Comparison of ENCODE assay signal across 31 mouse cellular contexts in genomic region chr10:128965871-128966270, GRCm38 (mm10). TPM values are rescaled to one million over a fixed set of nuclear protein-coding genes. Genes with fewer than 3 reads are reported as not detected.
DNase-seq lines count a peak whose midpoint lies in the region; ATAC-seq and TF ChIP-seq lines count a peak whose summit lies in the region.
"Had no signal": no experiment of that assay in that cellular context is flagged by ENCODE, and none has a peak within 500 bp of the region (broad histone marks: within the 10 kb centered on the region; RNA-seq: fewer than 3 reads in every experiment).

No protein-coding gene starts in this region.

- H3K4me1 ChIP-seq in liver, postnatal 0 days (ENCODE audit: insufficient read depth) = peaks cover 17% of the 10 kb centered on the region
- no peaks in the 10 kb centered on the region for H3K4me1 ChIP-seq in liver, embryonic 12.5 days
- H3K4me1 ChIP-seq in CH12.LX (ENCODE audit: control insufficient read depth in 1 of 2, insufficient read depth in 2 of 2) = peaks cover 5 to 25% of the 10 kb centered on the region in 2 experiments; a peak in 3 of 4 replicates
- H3K4me1 ChIP-seq in forebrain, embryonic 15.5 days = no peaks in the 10 kb centered on the region
- H3K4me1 ChIP-seq: forebrain, embryonic 12.5 days; heart, embryonic 15.5 days; hindbrain, embryonic 10.5 days; limb, embryonic 12.5 days; liver, embryonic 15.5 days; midbrain, embryonic 12.5 days; neural tube, embryonic 12.5 days had no signal

- TF ChIP-seq RAD21 in CH12.LX (IDR thresholded peaks at IDR 0.05; ENCODE audit: low read depth, low read length) = no peak

- H3K9me3 ChIP-seq in liver, postnatal 0 days (ENCODE audit: low read length) = no peaks in the 10 kb centered on the region
- H3K9me3 ChIP-seq in liver, embryonic 12.5 days (replicated peaks) = no peaks in the 10 kb centered on the region
- H3K9me3 ChIP-seq in CH12.LX (replicated peaks; ENCODE audit: low read length) = no peaks in the 10 kb centered on the region
- no peaks in the 10 kb centered on the region for H3K9me3 ChIP-seq in forebrain, embryonic 15.5 days
- H3K9me3 ChIP-seq: forebrain, embryonic 12.5 days; heart, embryonic 15.5 days; hindbrain, embryonic 10.5 days; limb, embryonic 12.5 days; liver, embryonic 15.5 days; midbrain, embryonic 12.5 days; neural tube, embryonic 12.5 days had no signal

- H3K27me3 ChIP-seq in liver, postnatal 0 days (ENCODE audit: insufficient read depth, low read length) = peaks cover 5% of the 10 kb centered on the region; the same call in 1 of the 2 replicates
- H3K27me3 ChIP-seq in liver, embryonic 12.5 days (replicated peaks) = peaks cover 25% of the 10 kb centered on the region
- H3K27me3 ChIP-seq in CH12.LX (replicated peaks) = no peaks in the 10 kb centered on the region
- H3K27me3 ChIP-seq in forebrain, embryonic 15.5 days = no peaks in the 10 kb centered on the region
- H3K27me3 ChIP-seq: forebrain, embryonic 12.5 days; heart, embryonic 15.5 days; limb, embryonic 12.5 days; neural tube, embryonic 12.5 days; Patski had no signal

- H3K9ac ChIP-seq in liver, postnatal 0 days (replicated peaks) = no peak overlapping the region
- H3K9ac ChIP-seq in liver, embryonic 12.5 days = no peak overlapping the region
- H3K9ac ChIP-seq in CH12.LX (ENCODE audit: insufficient read depth, low read depth) = no peak overlapping the region
- H3K9ac ChIP-seq in forebrain, embryonic 15.5 days (replicated peaks) = no peak overlapping the region
- H3K9ac ChIP-seq: forebrain, embryonic 12.5 days; heart, embryonic 15.5 days; limb, embryonic 12.5 days; liver, embryonic 15.5 days; midbrain, embryonic 12.5 days; neural tube, embryonic 12.5 days had no signal

- peak overlapping the region; percentile 85 for H3K27ac ChIP-seq in liver, postnatal 0 days (ENCODE audit: low read depth)
- no peak overlapping the region for H3K27ac ChIP-seq in liver, embryonic 12.5 days
- no peak overlapping the region for H3K27ac ChIP-seq in CH12.LX (ENCODE audit: insufficient read depth, low read depth)
- no peak overlapping the region for H3K27ac ChIP-seq in forebrain, embryonic 15.5 days (replicated peaks)
- H3K27ac ChIP-seq: forebrain, embryonic 12.5 days; heart, embryonic 15.5 days; hindbrain, embryonic 10.5 days; hindbrain, postnatal 0 days; limb, embryonic 12.5 days; liver, embryonic 15.5 days; macrophage; midbrain, embryonic 12.5 days; neural tube, embryonic 12.5 days had no signal

- ATAC-seq in liver, postnatal 0 days = peak; percentile 64
- no peak for ATAC-seq in liver, embryonic 12.5 days
- peak; percentile 80 to 92 for ATAC-seq in hematopoietic stem cell, adult 5-6 weeks (replicated peaks in 1 of 2; ENCODE audit: insufficient read depth in 1 of 2, low FRiP score in 2 of 2, low TSS enrichment in 1 of 2, low read depth in 1 of 2, poor library complexity in 2 of 2, severe bottlenecking in 2 of 2)
- ATAC-seq in neutrophil, adult 5-6 weeks (ENCODE audit: extremely low read depth, insufficient number of reproducible peaks, low FRiP score, poor library complexity, severe bottlenecking) = peak; percentile 87
- no peak for ATAC-seq in forebrain, embryonic 15.5 days (replicated peaks)
- ATAC-seq: hindbrain, postnatal 0 days; Patski had no signal

- TF ChIP-seq EP300 in liver, postnatal 0 days (IDR thresholded peaks at IDR 0.05; ENCODE audit: low read depth) = 0 out of 2 replicates have a peak, but pooled peaks have one; percentile 36
- TF ChIP-seq EP300 in CH12.LX (IDR thresholded peaks at IDR 0.05; ENCODE audit: low read length) = no peak

- TF ChIP-seq POLR2A in CH12.LX (IDR thresholded peaks at IDR 0.05; ENCODE audit: low read depth, low read length) = no peak

- no peaks in the 10 kb centered on the region for H3K36me3 ChIP-seq in liver, postnatal 0 days (replicated peaks; ENCODE audit: insufficient read depth, low read length)
- no peaks in the 10 kb centered on the region for H3K36me3 ChIP-seq in liver, embryonic 12.5 days
- H3K36me3 ChIP-seq in CH12.LX (replicated peaks in 1 of 2; ENCODE audit: control insufficient read depth in 1 of 2, insufficient read depth in 1 of 2, low read length in 1 of 2) = no peaks in the 10 kb centered on the region
- no peaks in the 10 kb centered on the region for H3K36me3 ChIP-seq in forebrain, embryonic 15.5 days
- H3K36me3 ChIP-seq: forebrain, embryonic 12.5 days; heart, embryonic 15.5 days; hindbrain, embryonic 10.5 days; limb, embryonic 12.5 days; liver, embryonic 15.5 days; midbrain, embryonic 12.5 days; neural tube, embryonic 12.5 days had no signal

- H3K4me2 ChIP-seq in liver, postnatal 0 days (ENCODE audit: low read depth, low read length) = no peak overlapping the region
- no peak overlapping the region for H3K4me2 ChIP-seq in liver, embryonic 12.5 days
- no peak overlapping the region for H3K4me2 ChIP-seq in CH12.LX (ENCODE audit: insufficient read depth, low read depth, poor library complexity, severe bottlenecking)
- no peak overlapping the region for H3K4me2 ChIP-seq in forebrain, embryonic 15.5 days (replicated peaks)
- H3K4me2 ChIP-seq: forebrain, embryonic 12.5 days; heart, embryonic 15.5 days; limb, embryonic 12.5 days; liver, embryonic 15.5 days; midbrain, embryonic 12.5 days; neural tube, embryonic 12.5 days had no signal

- dilution Hi-C loops in CH12.LX (cut with MboI; ENCODE audit: extremely low pct_ligation_motif_present, extremely low pct_unique_long_range_greater_than_20kb, low sequenced_read_pairs) = no loop called here

- no peak for DNase-seq in liver, postnatal 0 days
- peak; percentile 17 for DNase-seq in CH12.LX (ENCODE audit: extremely low read depth)
- no peak for DNase-seq in layer of hippocampus, postnatal 25 days (ENCODE audit: extremely low spot score in 1 of 2, low spot score in 1 of 2)
- DNase-seq in layer of hippocampus, postnatal 14 days (ENCODE audit: low spot score in 2 of 2) = no peak
- DNase-seq: adrenal gland, postnatal 10 days; cerebellum, adult 18-20 months; cerebellum, postnatal 25 days; heart, adult 18-20 months; kidney, adult 8-10 months; kidney, postnatal 14 days; right cerebral cortex, adult 18-20 months; thymus, adult 2 months had no signal

- H3K79me2 ChIP-seq in CH12.LX (replicated peaks; ENCODE audit: control insufficient read depth, extremely low read depth, insufficient read depth, poor library complexity, severe bottlenecking) = no peaks in the 10 kb centered on the region; the same call in 1 of the 2 replicates

- TF ChIP-seq CTCF in liver, postnatal 0 days (IDR thresholded peaks at IDR 0.05; ENCODE audit: low read depth) = no peak
- TF ChIP-seq CTCF in CH12.LX (conservative IDR thresholded peaks at IDR 0.05 in 1 of 2, IDR thresholded peaks at IDR 0.05 in 1 of 2; ENCODE audit: low read depth in 2 of 2, low read length in 2 of 2) = no peak

- 44% methylated on average over 6 of the region's 6 CpGs for WGBS in liver, postnatal 0 days (ENCODE audit: insufficient replicate concordance)
- 61% methylated on average over 6 of the region's 6 CpGs for WGBS in liver, embryonic 12.5 days (ENCODE audit: insufficient replicate concordance)
- WGBS in forebrain, embryonic 15.5 days = 90% methylated on average over 6 of the region's 6 CpGs

- in situ Hi-C loops in CH12.LX (cut with MboI; ENCODE audit: low pct_ligation_motif_present, low pct_unique_long_range_greater_than_20kb, low sequenced_read_pairs) = no loop called here

- H3K4me3 ChIP-seq in liver, postnatal 0 days (ENCODE audit: low read depth, low read length) = no peak overlapping the region
- H3K4me3 ChIP-seq in liver, embryonic 12.5 days = no peak overlapping the region
- H3K4me3 ChIP-seq in CH12.LX (replicated peaks in 1 of 3; ENCODE audit: low read depth in 2 of 3, low read length in 2 of 3, poor library complexity in 1 of 3) = no peak overlapping the region
- no peak overlapping the region for H3K4me3 ChIP-seq in forebrain, embryonic 15.5 days
- H3K4me3 ChIP-seq: forebrain, embryonic 12.5 days; heart, embryonic 15.5 days; hindbrain, embryonic 10.5 days; limb, embryonic 12.5 days; liver, embryonic 15.5 days; midbrain, embryonic 12.5 days; neural tube, embryonic 12.5 days had no signal

RNA-seq across cellular contexts. Expression of gene Mettl7b, which starts 5.1 kb away (rescaled TPM):
- polyA plus RNA-seq in liver, postnatal 0 days (2015; fragmentation: Nextera tagmentation; extraction: Ambion mirVana) = 29.9 and 33.3 TPM in 2 replicates
- not detected in 2 replicates for polyA plus RNA-seq in liver, embryonic 12.5 days (2016; fragmentation: Nextera tagmentation; extraction: Ambion mirVana)
- total RNA-seq in CH12.LX (2012; rRNA removed) = not detected in 2 replicates
- not detected in 2 replicates for total RNA-seq in CH12.LX (2014; rRNA removed)
- not detected in 2 replicates for polyA plus RNA-seq in CH12.LX (2012; ENCODE audit: insufficient read length, low read depth)
- total RNA-seq in hematopoietic stem cell, adult 5-6 weeks (2017) = not detected in 2 replicates
- not detected in 2 replicates for total RNA-seq in neutrophil, adult 5-6 weeks (2017)
- not detected in 2 replicates for polyA plus RNA-seq in forebrain, embryonic 15.5 days (2015; fragmentation: Nextera tagmentation; extraction: Ambion mirVana)
- total RNA-seq in layer of hippocampus, postnatal 25 days (2021) = not detected
- total RNA-seq in layer of hippocampus, postnatal 14 days (2021) = not detected
- total RNA-seq: heart, adult 18-20 months; hindbrain, postnatal 0 days; monocyte, adult 5-6 weeks had no signal
- polyA plus RNA-seq: C2C12; embryonic facial prominence, embryonic 11.5 days; forebrain, embryonic 12.5 days; frontal cortex, adult 2 months; heart, embryonic 15.5 days; hindbrain, embryonic 10.5 days; hindbrain, postnatal 0 days; limb, embryonic 12.5 days; liver, embryonic 15.5 days; macrophage; midbrain, embryonic 12.5 days; neural tube, embryonic 12.5 days had no signal

RNA-seq across cellular contexts. Expression of gene Olfr9, which starts 23.4 kb away (rescaled TPM):
- not detected in 2 replicates for polyA plus RNA-seq in liver, postnatal 0 days (2015; fragmentation: Nextera tagmentation; extraction: Ambion mirVana)
- not detected in 2 replicates for polyA plus RNA-seq in liver, embryonic 12.5 days (2016; fragmentation: Nextera tagmentation; extraction: Ambion mirVana)
- not detected in 2 replicates for total RNA-seq in CH12.LX (2012; rRNA removed)
- total RNA-seq in CH12.LX (2014; rRNA removed) = not detected in 2 replicates
- polyA plus RNA-seq in CH12.LX (2012; ENCODE audit: insufficient read length, low read depth) = not detected in 2 replicates
- total RNA-seq in hematopoietic stem cell, adult 5-6 weeks (2017) = not detected in 2 replicates
- total RNA-seq in neutrophil, adult 5-6 weeks (2017) = 0.12 TPM in 1 of 2 replicates, not detected in the other
- polyA plus RNA-seq in forebrain, embryonic 15.5 days (2015; fragmentation: Nextera tagmentation; extraction: Ambion mirVana) = not detected in 2 replicates
- total RNA-seq in layer of hippocampus, postnatal 25 days (2021) = not detected
- not detected for total RNA-seq in layer of hippocampus, postnatal 14 days (2021)
- total RNA-seq: adrenal gland, postnatal 10 days; gastrocnemius, adult 8-10 months; heart, adult 18-20 months; hindbrain, postnatal 0 days; monocyte, adult 5-6 weeks had no signal
- polyA plus RNA-seq: C2C12; embryonic facial prominence, embryonic 11.5 days; forebrain, embryonic 12.5 days; frontal cortex, adult 2 months; heart, embryonic 15.5 days; hindbrain, embryonic 10.5 days; hindbrain, postnatal 0 days; limb, embryonic 12.5 days; liver, embryonic 15.5 days; macrophage; midbrain, embryonic 12.5 days; neural tube, embryonic 12.5 days; Patski; thymus, adult 2 months had no signal

RNA-seq across cellular contexts. Expression of gene Itga7, which starts 32.3 kb away (rescaled TPM):
- 0.66 and 0.70 TPM in 2 replicates for polyA plus RNA-seq in liver, postnatal 0 days (2015; fragmentation: Nextera tagmentation; extraction: Ambion mirVana)
- polyA plus RNA-seq in liver, embryonic 12.5 days (2016; fragmentation: Nextera tagmentation; extraction: Ambion mirVana) = 0.12 and 0.17 TPM in 2 replicates
- 0.34 and 0.64 TPM in 2 replicates for total RNA-seq in CH12.LX (2012; rRNA removed)
- total RNA-seq in CH12.LX (2014; rRNA removed) = 0.14 and 0.55 TPM in 2 replicates
- 0.63 and 0.74 TPM in 2 replicates for polyA plus RNA-seq in CH12.LX (2012; ENCODE audit: insufficient read length, low read depth)
- total RNA-seq in hematopoietic stem cell, adult 5-6 weeks (2017) = not detected in 2 replicates
- 0.25 and 0.35 TPM in 2 replicates for total RNA-seq in neutrophil, adult 5-6 weeks (2017)
- polyA plus RNA-seq in forebrain, embryonic 15.5 days (2015; fragmentation: Nextera tagmentation; extraction: Ambion mirVana) = 2.1 TPM in 2 replicates
- total RNA-seq in layer of hippocampus, postnatal 25 days (2021) = 10 to 100 TPM; 25.6 to 30.7 TPM
- total RNA-seq in layer of hippocampus, postnatal 14 days (2021) = 10 to 100 TPM; 28.1 to 28.5 TPM
- polyA plus RNA-seq: macrophage had no signal

RNA-seq across cellular contexts. Expression of gene Bloc1s1, which starts 42.0 kb away (rescaled TPM):
- polyA plus RNA-seq in liver, postnatal 0 days (2015; fragmentation: Nextera tagmentation; extraction: Ambion mirVana) = 128 and 130 TPM in 2 replicates
- 82.5 and 83.0 TPM in 2 replicates for polyA plus RNA-seq in liver, embryonic 12.5 days (2016; fragmentation: Nextera tagmentation; extraction: Ambion mirVana)
- total RNA-seq in CH12.LX (2012; rRNA removed) = 67.8 and 74.4 TPM in 2 replicates
- 33.6 and 34.1 TPM in 2 replicates for total RNA-seq in CH12.LX (2014; rRNA removed)
- 37.1 and 46.9 TPM in 2 replicates for polyA plus RNA-seq in CH12.LX (2012; ENCODE audit: insufficient read length, low read depth)
- total RNA-seq in hematopoietic stem cell, adult 5-6 weeks (2017) = 52.2 and 102 TPM in 2 replicates
- 58.3 and 85.6 TPM in 2 replicates for total RNA-seq in neutrophil, adult 5-6 weeks (2017)
- polyA plus RNA-seq in forebrain, embryonic 15.5 days (2015; fragmentation: Nextera tagmentation; extraction: Ambion mirVana) = 230 and 251 TPM in 2 replicates
- total RNA-seq in layer of hippocampus, postnatal 25 days (2021) = 100 to 1,000 TPM in 1 of 2 experiments, 10 to 100 TPM in 1; 86.8 to 102 TPM
- total RNA-seq in layer of hippocampus, postnatal 14 days (2021) = 10 to 100 TPM; 96.9 to 98.1 TPM

RNA-seq across cellular contexts. Expression of gene Rdh5, which starts 43.2 kb away (rescaled TPM):
- 54.5 and 63.1 TPM in 2 replicates for polyA plus RNA-seq in liver, postnatal 0 days (2015; fragmentation: Nextera tagmentation; extraction: Ambion mirVana)
- 8.2 and 9.0 TPM in 2 replicates for polyA plus RNA-seq in liver, embryonic 12.5 days (2016; fragmentation: Nextera tagmentation; extraction: Ambion mirVana)
- total RNA-seq in CH12.LX (2012; rRNA removed) (2.6 and 4.3 TPM in 2 replicates), CH12.LX (2014; rRNA removed) (3.8 and 5.2 TPM in 2 replicates)
- 4.6 and 6.2 TPM in 2 replicates for polyA plus RNA-seq in CH12.LX (2012; ENCODE audit: insufficient read length, low read depth)
- 1.3 and 5.1 TPM in 2 replicates for total RNA-seq in hematopoietic stem cell, adult 5-6 weeks (2017)
- total RNA-seq in neutrophil, adult 5-6 weeks (2017) = 7.4 and 9.5 TPM in 2 replicates
- 11.7 and 12.6 TPM in 2 replicates for polyA plus RNA-seq in forebrain, embryonic 15.5 days (2015; fragmentation: Nextera tagmentation; extraction: Ambion mirVana)
- total RNA-seq in layer of hippocampus, postnatal 25 days (2021) = 1 to 10 TPM; 5.8 to 6.6 TPM
- total RNA-seq in layer of hippocampus, postnatal 14 days (2021) = 1 to 10 TPM; 8.1 to 8.8 TPM

Comparison
In these comparisons a context has a peak if more than half of its experiments do, and no peak if none do; other contexts are left out.
1. ATAC-seq: peak in liver, postnatal 0 days (single experiment), hematopoietic stem cell, adult 5-6 weeks (2 of 2) and neutrophil, adult 5-6 weeks (single experiment); none in liver, embryonic 12.5 days (single experiment) and forebrain, embryonic 15.5 days (single experiment).
2. RNA of gene Itga7, which starts 32.3 kb away (total RNA-seq): 25.6 to 30.7 TPM in layer of hippocampus, postnatal 25 days and 28.1 to 28.5 TPM in layer of hippocampus, postnatal 14 days; 0.14 to 0.64 TPM in CH12.LX, 0.25 to 0.35 TPM in neutrophil, adult 5-6 weeks and not detected in hematopoietic stem cell, adult 5-6 weeks; every median in the first group is over 10 times any median in the second.